Mouse (Mus musculus) intestine, postnatal 0 days (tissue): ENCODE data around the gene B3gntl1. TPM values are rescaled to one million over a fixed set of nuclear protein-coding genes. Genes with fewer than 3 reads are reported as not detected.
A peak's percentile ranks its signal among the peaks of the same experiment; 100 is the strongest.

ENCODE experiments used
- ATAC-seq: fragments of 200-750 bp; cut with Nextera tagmentation; 2 replicates; pipeline ENCODE4 v1.8.0; 2017; ENCODE audit warnings: mild to moderate bottlenecking, moderate TSS enrichment, moderate library complexity
- H3K27ac ChIP-seq: fragments of 300-500 bp; sonication (generic); 2 replicates; pipeline ENCODE4 v1.5.1; 2014; ENCODE audit warnings: mild to moderate bottlenecking, low read depth, low read length, moderate library complexity
- H3K27me3 ChIP-seq: fragments of 300-500 bp; sonication (generic); replicated peaks from 2 replicates; pipeline ENCODE4 v1.6.1; 2014; ENCODE audit warnings: low read length, mixed read lengths; ENCODE audit not compliant: control insufficient read depth, insufficient read depth
- H3K36me3 ChIP-seq: fragments of 300-500 bp; sonication (generic); 2 replicates; pipeline ENCODE4 v1.6.1; 2014; ENCODE audit warnings: mild to moderate bottlenecking, moderate library complexity; ENCODE audit not compliant: control insufficient read depth, insufficient read depth
- H3K4me1 ChIP-seq: fragments of 300-500 bp; sonication (generic); replicated peaks from 2 replicates; pipeline ENCODE4 v1.6.1; 2014; ENCODE audit warnings: antibody characterized with exemption, low read length, mixed read lengths; ENCODE audit not compliant: control insufficient read depth, insufficient read depth
- H3K4me2 ChIP-seq: fragments of 300-500 bp; sonication (generic); replicated peaks from 2 replicates; pipeline ENCODE4 v1.6.1; 2014; ENCODE audit warnings: low read depth, mild to moderate bottlenecking, moderate library complexity
- H3K4me3 ChIP-seq: fragments of 300-500 bp; sonication (generic); 2 replicates; pipeline ENCODE4 v1.5.1; 2014; ENCODE audit warnings: low read depth, low read length
- H3K9ac ChIP-seq: fragments of 300-500 bp; sonication (generic); 2 replicates; pipeline ENCODE4 v1.6.1; 2014; ENCODE audit warnings: mild to moderate bottlenecking, low read depth, low read length
- H3K9me3 ChIP-seq: fragments of 300-500 bp; sonication (generic); 2 replicates; pipeline ENCODE4 v1.6.1; 2016; ENCODE audit warnings: mixed run types; ENCODE audit not compliant: control insufficient read depth
- CTCF ChIP-seq: sonication (generic); IDR thresholded peaks from 2 replicates; pipeline ENCODE4 v1.5.1; 2016; ENCODE audit warnings: low read depth, mild to moderate bottlenecking, control low read depth, antibody characterized with exemption, moderate library complexity
- WGBS: fragments of 180-500 bp; shearing (Covaris S2); extraction: QIAGEN DNeasy Blood & Tissue Kit; methylation state at CpG from one replicate; pipeline ENCODE4 v1.1.7; 2014; 5-methylcytosine and 5-hydroxymethylcytosine counted together
- polyA plus RNA-seq: library from polyadenylated mRNA; unstranded; fragments of >200 nt; fragmentation: Nextera tagmentation; extraction: Ambion mirVana; gene quantifications from 2 replicates; pipeline ENCODE4 v1.2.1, GENCODE M21; 2015

Gene B3gntl1
- polyA plus RNA-seq, 1 experiment from 2014 or later = 3.2 TPM

GRCm38 (mm10) chr11:121702111-121702894 lies 29.4 kb upstream of the B3gntl1 start:
- Histone ChIP-seq H3K27ac (peak overlapping the region; percentile 87), H3K4me2 (peak overlapping the region; percentile 94), H3K36me3 (no peaks in the 10 kb centered on the region), H3K9ac (peak overlapping the region; percentile 74), H3K4me3 (peak overlapping the region; percentile 79), H3K27me3 (no peaks in the 10 kb centered on the region), H3K4me1 (0 out of 2 replicates have a peak, but pooled peaks cover 6% of the 10 kb centered on the region), H3K9me3 (no peaks in the 10 kb centered on the region)
- peak; percentile 85 for ATAC-seq
- WGBS = under 1% methylated on average over 69 of the region's 69 CpGs
- TF ChIP-seq CTCF = peak; percentile 20; the same call in 1 of the 2 replicates

DNA sequence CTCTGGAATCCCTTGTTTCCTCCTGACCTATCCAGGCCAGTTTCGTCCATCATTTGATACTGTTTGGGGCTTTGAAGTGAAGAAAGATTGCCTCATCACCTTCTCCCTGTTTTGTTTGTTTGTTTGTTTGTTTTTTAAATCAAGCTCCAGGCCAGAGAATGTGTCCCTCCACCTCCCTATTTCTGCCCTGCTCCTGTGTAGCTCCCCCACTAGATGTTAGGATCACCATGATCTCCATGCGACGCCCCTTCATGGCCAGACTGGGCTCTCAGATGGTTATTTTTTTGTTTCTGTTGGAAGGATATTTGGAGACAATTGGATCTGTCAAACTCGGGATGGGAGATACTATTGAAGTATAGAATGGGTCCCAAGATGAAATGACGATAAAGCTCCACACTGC lies 28.3 kb upstream of the B3gntl1 start, which contains the start of gene Metrnl:
TSS of gene Metrnl (plus strand) at position 301 of the 400 bp plus-strand sequence.
- ATAC-seq = no peak
- Histone ChIP-seq H3K4me3 (peak within 1 kb of the TSS; percentile 79), H3K4me2 (peak within 1 kb of the TSS; percentile 94), H3K27ac (peak within 1 kb of the TSS; percentile 87), H3K27me3 (no peaks in the 10 kb centered on the region), H3K36me3 (no peaks in the 10 kb centered on the region), H3K4me1 (0 out of 2 replicates have a peak, but pooled peaks cover 3% of the 10 kb centered on the region), H3K9ac (peak within 1 kb of the TSS; percentile 74), H3K9me3 (no peaks in the 10 kb centered on the region)
- no peak for TF ChIP-seq CTCF
- 91% methylated on average over 5 of the region's 5 CpGs for WGBS

DNA sequence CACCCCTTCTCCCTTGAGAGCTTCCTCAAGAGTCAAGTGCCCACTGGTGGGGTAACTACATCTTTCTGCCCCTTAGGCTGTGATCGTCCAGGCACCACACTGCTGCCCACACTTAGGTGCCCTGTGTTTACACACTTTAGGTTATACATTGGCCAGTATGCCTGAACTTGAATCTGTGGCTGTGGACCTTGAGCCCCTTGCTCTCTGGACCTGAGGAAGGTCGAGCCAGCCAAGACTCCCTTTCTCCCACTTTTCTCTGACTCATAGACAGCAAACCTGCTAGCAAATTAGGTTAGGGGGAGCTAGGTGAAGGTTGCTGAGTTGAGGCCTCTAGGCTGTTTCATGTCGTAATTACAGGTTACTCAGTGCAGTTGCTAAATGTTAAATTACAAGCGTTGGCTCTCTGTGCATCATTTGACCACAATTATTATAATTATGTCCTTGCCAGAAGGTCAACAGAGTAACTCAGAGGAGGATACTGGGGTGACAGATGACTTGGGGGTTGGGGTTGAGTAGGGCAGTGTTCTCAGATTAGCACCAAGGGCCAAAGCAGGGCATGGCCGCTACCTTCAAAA lies 25.5 kb upstream of the B3gntl1 start:
- 58% methylated on average over 5 of the region's 5 CpGs for WGBS
- peak; percentile 31 for ATAC-seq
- H3K4me2 ChIP-seq = no peak overlapping the region
- H3K9ac ChIP-seq = no peak overlapping the region
- no peak for TF ChIP-seq CTCF
- H3K36me3 ChIP-seq = no peaks in the 10 kb centered on the region
- no peaks in the 10 kb centered on the region for H3K4me1 ChIP-seq
- H3K27me3 ChIP-seq = no peaks in the 10 kb centered on the region
- peak overlapping the region; percentile 50 for H3K27ac ChIP-seq
- no peaks in the 10 kb centered on the region for H3K9me3 ChIP-seq
- no peak overlapping the region for H3K4me3 ChIP-seq

DNA sequence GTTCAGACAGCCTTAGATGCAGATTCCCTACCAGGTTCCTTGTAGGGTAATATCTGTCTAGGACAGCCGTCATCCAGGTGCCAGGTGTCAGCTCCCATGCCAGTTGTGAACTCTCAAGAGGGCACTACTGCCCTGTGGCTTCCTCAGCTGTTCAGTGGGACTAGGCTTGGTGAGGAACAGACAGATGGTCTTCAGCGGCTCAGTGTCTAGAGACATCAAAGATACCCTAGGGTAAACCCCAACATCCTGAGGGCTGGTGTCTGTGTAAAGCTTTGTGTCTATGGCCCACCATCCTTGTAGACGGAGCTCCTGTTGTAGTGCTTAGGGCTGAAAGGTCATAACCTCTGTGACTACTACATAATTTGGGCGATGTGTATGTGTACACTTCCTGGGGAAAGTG lies 24.3 kb upstream of the B3gntl1 start:
- Histone ChIP-seq H3K27me3 (no peaks in the 10 kb centered on the region), H3K36me3 (no peaks in the 10 kb centered on the region), H3K4me3 (no peak overlapping the region), H3K9me3 (no peaks in the 10 kb centered on the region), H3K27ac (no peak overlapping the region), H3K4me1 (no peaks in the 10 kb centered on the region), H3K9ac (no peak overlapping the region), H3K4me2 (no peak overlapping the region)
- no peak for ATAC-seq
- WGBS = 90% methylated on average over 4 of the region's 4 CpGs
- no peak for TF ChIP-seq CTCF

DNA sequence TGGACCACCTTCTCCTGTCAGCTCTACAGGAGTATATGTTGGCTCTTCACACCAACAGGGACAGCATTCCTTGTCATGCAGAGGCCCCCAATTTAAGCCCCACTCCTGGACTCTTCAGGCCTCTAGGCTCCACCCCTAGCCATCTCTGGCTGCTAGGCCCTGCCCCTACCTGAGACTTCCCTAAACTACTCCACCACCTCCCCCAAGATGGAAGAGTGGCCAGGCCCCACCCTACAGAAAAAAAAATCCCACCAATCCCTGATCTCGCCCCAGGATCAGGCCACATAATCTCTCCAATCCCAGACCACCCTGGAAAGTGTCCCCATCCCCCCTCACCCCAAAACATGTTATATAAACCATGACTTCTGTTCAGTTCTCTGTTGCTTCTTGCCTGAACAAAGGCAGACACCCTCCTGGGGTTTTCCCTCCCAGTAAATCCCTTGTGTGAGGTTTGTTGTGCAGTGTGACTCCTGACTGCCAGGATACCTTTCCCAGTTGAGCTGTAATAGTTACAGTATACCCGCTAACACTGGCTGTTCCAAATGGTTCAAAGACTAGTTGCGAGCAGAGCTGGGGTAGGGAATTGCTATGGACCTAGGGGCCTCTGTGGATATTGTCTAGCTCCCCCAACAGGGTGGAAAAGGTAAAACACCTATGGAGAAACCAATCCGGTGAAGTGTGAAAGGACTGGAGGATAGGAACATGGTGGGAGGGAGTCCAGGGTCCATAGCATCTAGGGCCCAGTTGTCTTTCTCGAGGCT lies 22.5 kb upstream of the B3gntl1 start:
- Histone ChIP-seq H3K9me3 (no peaks in the 10 kb centered on the region), H3K4me3 (no peak overlapping the region), H3K27me3 (no peaks in the 10 kb centered on the region), H3K36me3 (no peaks in the 10 kb centered on the region), H3K4me1 (no peaks in the 10 kb centered on the region), H3K4me2 (no peak overlapping the region), H3K9ac (no peak overlapping the region), H3K27ac (no peak overlapping the region)
- TF ChIP-seq CTCF = peak; percentile 37; the same call in 1 of the 2 replicates
- ATAC-seq = no peak
- 95% methylated on average over 5 of the region's 5 CpGs for WGBS

DNA sequence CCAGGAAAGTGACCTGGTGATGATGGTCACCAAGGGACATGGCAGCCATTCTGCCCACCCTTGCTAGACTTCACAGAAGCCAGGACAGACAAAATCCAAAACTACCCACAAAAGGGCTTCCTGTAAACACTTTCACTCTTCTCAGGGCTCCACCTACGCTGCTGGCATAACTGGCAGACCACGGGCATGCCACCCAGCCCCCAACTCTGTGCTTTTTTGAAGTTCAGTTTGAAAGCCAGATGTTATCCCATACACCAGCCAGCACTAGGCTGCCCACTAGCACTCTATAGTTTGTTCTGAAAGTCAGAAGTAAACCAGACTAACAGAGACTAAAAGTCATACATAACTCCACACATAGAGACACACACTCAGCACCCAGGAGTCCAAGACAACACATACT lies 15.1 kb upstream of the B3gntl1 start:
- 86% methylated on average over 2 of the region's 2 CpGs for WGBS
- TF ChIP-seq CTCF = no peak
- no peak overlapping the region for H3K27ac ChIP-seq
- no peak overlapping the region for H3K4me2 ChIP-seq
- H3K27me3 ChIP-seq = no peaks in the 10 kb centered on the region
- H3K4me1 ChIP-seq = no peaks in the 10 kb centered on the region; the same call in 1 of the 2 replicates
- H3K4me3 ChIP-seq = no peak overlapping the region
- ATAC-seq = no peak
- no peak overlapping the region for H3K9ac ChIP-seq
- H3K36me3 ChIP-seq = no peaks in the 10 kb centered on the region
- no peaks in the 10 kb centered on the region for H3K9me3 ChIP-seq
